Mouse (Mus musculus) neutrophil, adult 59 days (primary cell): ENCODE measurements around the gene Inka2. TPM values are rescaled to one million over a fixed set of nuclear protein-coding genes. Genes with fewer than 3 reads are reported as not detected.

Source experiments
- total RNA-seq, 2 experiments: library from RNA; stranded (reverse); gene quantifications; 1 replicate in 1 of 2; 2 replicates in 1 of 2; pipeline ENCODE4 v1.2.4; 2023

Gene Inka2
- total RNA-seq: not detected

GRCm38 (mm10) chr3:105704031-105705008 lies at the start of gene Inka2:
Gene Inka2, plus strand, starts transcription at chr3:105704599.

GRCm38 (mm10) chr3:105687324-105688060 lies 16.9 kb upstream of the Inka2 start, which contains the start of gene Ddx20:
Gene Ddx20, minus strand, starts transcription at chr3:105687574.

Other genes with a start within 250 kb of the Inka2 start
- gene Ddx20, start 17.0 kb upstream of the Inka2 start, total RNA-seq: 10 to 100 TPM; 11.6 to 14.5 TPM
- gene Rap1a, start 96.7 kb downstream of the Inka2 start, total RNA-seq: 100 to 1,000 TPM; 131 to 157 TPM
- gene Adora3, start 166.3 kb downstream of the Inka2 start, total RNA-seq: 1 to 10 TPM; 2.7 to 3.2 TPM
- gene Tmigd3, start 166.3 kb downstream of the Inka2 start, total RNA-seq: 1 to 10 TPM in 1 of 2 experiments, under 1 TPM in 1; 0.49 to 1.2 TPM
- gene I830077J02Rik, start 228.1 kb downstream of the Inka2 start, total RNA-seq: 10 to 100 TPM; 74.1 to 95.4 TPM